Mouse (Mus musculus): ENCODE results near the gene Zswim4. TPM values are rescaled to one million over a fixed set of nuclear protein-coding genes. Genes with fewer than 3 reads are reported as not detected.
A peak's percentile ranks its signal among the peaks of the same experiment; 100 is the strongest.
"Not testable (repeated sequence)": the region's sequence is repeated elsewhere in the genome, so short reads cannot be mapped to it uniquely, and the experiment has no call there.

Zswim4 gene
- 41.1 and 42.8 TPM in 2 replicates for polyA plus RNA-seq (2015; fragmentation: Nextera tagmentation; extraction: Ambion mirVana)

GRCm38 (mm10) chr8:84236998-84237473 is at the start of gene Zswim4:
Zswim4 (minus strand) TSS chr8:84237055.
- H3K27me3 ChIP-seq, result no peaks in the 10 kb centered on the region

GRCm38 (mm10) chr8:84285665-84286064 is 48.8 kb upstream of the Zswim4 start:
- H3K27me3 ChIP-seq; H3K4me1 ChIP-seq; H3K27ac ChIP-seq (replicated peaks); H3K9ac ChIP-seq (replicated peaks); ATAC-seq (replicated peaks); H3K4me3 ChIP-seq; H3K9me3 ChIP-seq; H3K4me2 ChIP-seq (replicated peaks); H3K36me3 ChIP-seq: not testable (repeated sequence)
- WGBS, result 50% methylated on average over 5 of the region's 5 CpGs

More at GRCm38 (mm10) chr8:84236998-84237473, at the start of gene Zswim4:
- peak within 1 kb of the TSS; percentile 96 for H3K9ac ChIP-seq (replicated peaks)
- peaks cover 23% of the 10 kb centered on the region; the same call in 1 of the 2 replicates for H3K36me3 ChIP-seq
- peaks cover 50% of the 10 kb centered on the region for H3K4me1 ChIP-seq
- WGBS, result 0% methylated on average over 35 of the region's 35 CpGs
- peak; percentile 99 for ATAC-seq (replicated peaks)
- H3K4me3 ChIP-seq, result peak within 1 kb of the TSS; percentile 85
- no peaks in the 10 kb centered on the region for H3K9me3 ChIP-seq
- H3K4me2 ChIP-seq (replicated peaks), result peak within 1 kb of the TSS; percentile 74
- peak within 1 kb of the TSS; percentile 90 for H3K27ac ChIP-seq (replicated peaks)

- no peaks in the 10 kb centered on the region for H3K27me3 ChIP-seq
- H3K36me3 ChIP-seq, result no peaks in the 10 kb centered on the region
- H3K4me2 ChIP-seq (replicated peaks), result no peak overlapping the region
- 38% methylated on average over 9 of the region's 9 CpGs for WGBS
- no peaks in the 10 kb centered on the region for H3K4me1 ChIP-seq
- ATAC-seq (replicated peaks), result no peak
- no peaks in the 10 kb centered on the region for H3K9me3 ChIP-seq
- H3K9ac ChIP-seq (replicated peaks), result no peak overlapping the region
- H3K4me3 ChIP-seq, result no peak overlapping the region
- H3K27ac ChIP-seq (replicated peaks), result no peak overlapping the region
Observed at GRCm38 (mm10) chr8:84284608-84285063, 47.8 kb upstream of the Zswim4 start.

GRCm38 (mm10) chr8:84280777-84281176 is 43.9 kb upstream of the Zswim4 start:
- H3K36me3 ChIP-seq, result no peaks in the 10 kb centered on the region
- no peaks in the 10 kb centered on the region for H3K4me1 ChIP-seq
- H3K9me3 ChIP-seq, result no peaks in the 10 kb centered on the region
- H3K4me3 ChIP-seq, result no peak overlapping the region
- H3K27me3 ChIP-seq, result no peaks in the 10 kb centered on the region
- WGBS, result 84% methylated on average over 10 of the region's 10 CpGs
- ATAC-seq (replicated peaks), result no peak
- no peak overlapping the region for H3K9ac ChIP-seq (replicated peaks)
- H3K27ac ChIP-seq (replicated peaks), result no peak overlapping the region
- H3K4me2 ChIP-seq (replicated peaks), result no peak overlapping the region

GRCm38 (mm10) chr8:84276447-84276846 is 39.6 kb upstream of the Zswim4 start:
- Histone ChIP-seq H3K36me3 (no peaks in the 10 kb centered on the region), H3K4me3 (no peak overlapping the region), H3K9ac (replicated peaks) (no peak overlapping the region), H3K4me2 (replicated peaks) (no peak overlapping the region), H3K4me1 (no peaks in the 10 kb centered on the region), H3K9me3 (no peaks in the 10 kb centered on the region), H3K27ac (replicated peaks) (no peak overlapping the region), H3K27me3 (no peaks in the 10 kb centered on the region)
- no peak for ATAC-seq (replicated peaks)
- WGBS, result 69% methylated on average over 1 of the region's 1 CpGs

GRCm38 (mm10) chr8:84273968-84274367 is 37.1 kb upstream of the Zswim4 start:
- Histone ChIP-seq H3K27ac (replicated peaks) (no peak overlapping the region), H3K36me3 (no peaks in the 10 kb centered on the region), H3K4me2 (replicated peaks) (no peak overlapping the region), H3K9me3 (no peaks in the 10 kb centered on the region), H3K4me1 (peaks cover 11% of the 10 kb centered on the region), H3K9ac (replicated peaks) (no peak overlapping the region), H3K4me3 (no peak overlapping the region), H3K27me3 (no peaks in the 10 kb centered on the region)
- ATAC-seq (replicated peaks), result no peak
- WGBS, result 82% methylated on average over 3 of the region's 3 CpGs

- Histone ChIP-seq H3K27me3 (no peaks in the 10 kb centered on the region), H3K36me3 (no peaks in the 10 kb centered on the region), H3K4me3 (no peak overlapping the region), H3K4me1 (peaks cover 13% of the 10 kb centered on the region), H3K27ac (replicated peaks) (no peak overlapping the region), H3K4me2 (replicated peaks) (no peak overlapping the region), H3K9me3 (no peaks in the 10 kb centered on the region), H3K9ac (replicated peaks) (no peak overlapping the region)
- ATAC-seq (replicated peaks), result no peak
- WGBS, result 82% methylated on average over 4 of the region's 4 CpGs
Observed at GRCm38 (mm10) chr8:84272302-84272701, 35.4 kb upstream of the Zswim4 start.

GRCm38 (mm10) chr8:84269950-84270773 is 33.3 kb upstream of the Zswim4 start, which contains the start of gene Ccdc130:
Ccdc130 (minus strand) TSS chr8:84270380.
- Histone ChIP-seq H3K27ac (replicated peaks) (peak within 1 kb of the TSS; percentile 67), H3K36me3 (peaks cover 15% of the 10 kb centered on the region; the same call in 1 of the 2 replicates), H3K9me3 (no peaks in the 10 kb centered on the region), H3K9ac (replicated peaks) (peak within 1 kb of the TSS; percentile 82), H3K27me3 (no peaks in the 10 kb centered on the region), H3K4me3 (peak within 1 kb of the TSS; percentile 65), H3K4me2 (replicated peaks) (peak within 1 kb of the TSS; percentile 74), H3K4me1 (peaks cover 13% of the 10 kb centered on the region)
- peak; percentile 99 for ATAC-seq (replicated peaks)
- WGBS, result under 1% methylated on average over 44 of the region's 44 CpGs

- no peak overlapping the region for H3K9ac ChIP-seq (replicated peaks)
- WGBS, result 95% methylated on average over 4 of the region's 4 CpGs
- H3K36me3 ChIP-seq, result peaks cover 65% of the 10 kb centered on the region
- H3K4me3 ChIP-seq, result no peak overlapping the region
- ATAC-seq (replicated peaks), result no peak
- H3K27me3 ChIP-seq, result no peaks in the 10 kb centered on the region
- no peak overlapping the region for H3K27ac ChIP-seq (replicated peaks)
- no peak overlapping the region for H3K4me2 ChIP-seq (replicated peaks)
- no peaks in the 10 kb centered on the region for H3K9me3 ChIP-seq
- peaks cover 15% of the 10 kb centered on the region for H3K4me1 ChIP-seq
Observed at GRCm38 (mm10) chr8:84261098-84261497, 24.2 kb upstream of the Zswim4 start.

- WGBS, result under 1% methylated on average over 63 of the region's 64 CpGs
- Histone ChIP-seq H3K4me2 (replicated peaks) (peak within 1 kb of the TSS; percentile 79), H3K27ac (replicated peaks) (peak within 1 kb of the TSS; percentile 93), H3K4me1 (peaks cover 17% of the 10 kb centered on the region), H3K9me3 (no peaks in the 10 kb centered on the region), H3K27me3 (no peaks in the 10 kb centered on the region), H3K36me3 (peaks cover 60% of the 10 kb centered on the region), H3K4me3 (peak within 1 kb of the TSS; percentile 83), H3K9ac (replicated peaks) (peak within 1 kb of the TSS; percentile 85)
- peak; percentile 89 for ATAC-seq (replicated peaks)
Observed at GRCm38 (mm10) chr8:84256822-84257610, 20.2 kb upstream of the Zswim4 start, which contains the start of gene Mri1. Mri1 (minus strand) TSS chr8:84257326.

GRCm38 (mm10) chr8:84256458-84256821 is 19.6 kb upstream of the Zswim4 start:
- Histone ChIP-seq H3K27ac (replicated peaks) (peak overlapping the region; percentile 93), H3K4me2 (replicated peaks) (peak overlapping the region; percentile 79), H3K9ac (replicated peaks) (peak overlapping the region; percentile 85), H3K9me3 (no peaks in the 10 kb centered on the region), H3K4me1 (peaks cover 17% of the 10 kb centered on the region), H3K36me3 (peaks cover 60% of the 10 kb centered on the region), H3K27me3 (no peaks in the 10 kb centered on the region), H3K4me3 (peak overlapping the region; percentile 83)
- WGBS, result 11% methylated on average over 6 of the region's 6 CpGs
- peak; percentile 47 for ATAC-seq (replicated peaks)

- Histone ChIP-seq H3K27me3 (no peaks in the 10 kb centered on the region), H3K27ac (replicated peaks) (no peak overlapping the region), H3K4me3 (peak overlapping the region; percentile 83), H3K4me2 (replicated peaks) (peak overlapping the region; percentile 79), H3K9ac (replicated peaks) (no peak overlapping the region), H3K9me3 (no peaks in the 10 kb centered on the region), H3K4me1 (peaks cover 17% of the 10 kb centered on the region), H3K36me3 (peaks cover 61% of the 10 kb centered on the region)
- 76% methylated on average over 3 of the region's 3 CpGs for WGBS
- ATAC-seq (replicated peaks), result 0 out of 2 replicates have a peak, but pooled peaks have one; percentile 0
Observed at GRCm38 (mm10) chr8:84255858-84256257, 19.0 kb upstream of the Zswim4 start.
